Mouse (Mus musculus) megakaryocyte, embryonic 14.5 days (primary cell): Measurements from ENCODE around the gene Nepn. TPM values are rescaled to one million over a fixed set of nuclear protein-coding genes. Genes with fewer than 3 reads are reported as not detected.

Experiments used
- H3K27me3 ChIP-seq: replicated peaks from 2 replicates; pipeline ENCODE3; 2012; ENCODE audit warnings: inconsistent platforms
- H3K36me3 ChIP-seq: replicated peaks from 2 replicates; pipeline ENCODE3; 2012; ENCODE audit warnings: low read length, inconsistent platforms, mixed read lengths
- H3K4me1 ChIP-seq: 2 replicates; pipeline ENCODE4 v1.6.1; 2012; ENCODE audit warnings: inconsistent platforms
- H3K4me3 ChIP-seq: replicated peaks from 2 replicates; pipeline ENCODE3; 2012; ENCODE audit warnings: moderate library complexity, mild to moderate bottlenecking, inconsistent platforms
- H3K9me3 ChIP-seq: 2 replicates; pipeline ENCODE4 v1.6.1; 2012; ENCODE audit warnings: inconsistent platforms
- FLI1 ChIP-seq: IDR thresholded peaks from 2 replicates; pipeline ENCODE4 v1.6.1; 2012; ENCODE audit warnings: low read length, inconsistent platforms, mixed read lengths
- GATA1 ChIP-seq: IDR thresholded peaks from 3 replicates; pipeline ENCODE4 v1.6.1; 2012; ENCODE audit warnings: mixed read lengths, low read length, inconsistent platforms, borderline replicate concordance
- polyA plus RNA-seq: library from polyadenylated mRNA; stranded (reverse); fragments of >175 nt; gene quantifications from 2 replicates; pipeline ENCODE4 v1.2.3, GENCODE M21; 2012; ENCODE audit warnings: low replicate concordance; ENCODE audit not compliant: insufficient read depth

The Nepn gene
- polyA plus RNA-seq, 1 experiment: not detected

GRCm38 (mm10) chr10:52398715-52399114 lies 9.9 kb downstream of the Nepn start:
- no peak for TF ChIP-seq GATA1
- TF ChIP-seq FLI1: no peak
- Histone ChIP-seq H3K4me1 (peaks cover 5% of the 10 kb centered on the region; the same call in 1 of the 2 replicates), H3K9me3 (0 out of 2 replicates have a peak, but pooled peaks cover under 1% of the 10 kb centered on the region), H3K4me3 (no peak overlapping the region), H3K27me3 (no peaks in the 10 kb centered on the region), H3K36me3 (no peaks in the 10 kb centered on the region)

DNA sequence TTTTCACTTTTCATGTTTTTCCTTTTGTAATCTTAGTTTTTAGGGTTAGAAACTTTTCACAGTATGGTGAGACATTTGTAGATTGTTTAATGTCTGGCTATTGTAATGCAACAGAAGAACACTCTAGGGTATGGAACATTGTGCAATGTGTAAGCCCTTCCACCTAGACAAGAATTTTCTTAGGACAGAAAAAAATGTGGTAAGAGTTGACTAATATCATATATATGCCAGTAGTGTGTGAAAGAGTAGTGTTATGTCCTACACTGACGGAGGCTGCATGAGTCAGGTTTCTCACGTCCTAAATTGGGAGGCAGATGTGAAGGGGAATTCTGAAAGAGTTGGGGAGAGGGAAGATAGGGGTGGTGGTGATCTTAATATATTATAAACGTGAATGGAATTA lies 10.9 kb downstream of the Nepn start:
- no peaks in the 10 kb centered on the region for H3K4me1 ChIP-seq
- peaks cover 2% of the 10 kb centered on the region for H3K27me3 ChIP-seq
- H3K9me3 ChIP-seq: peaks cover 4% of the 10 kb centered on the region; the same call in 1 of the 2 replicates
- TF ChIP-seq GATA1 (no peak), FLI1 (no peak)
- no peaks in the 10 kb centered on the region for H3K36me3 ChIP-seq
- H3K4me3 ChIP-seq: no peak overlapping the region

- H3K4me3 ChIP-seq: no peak overlapping the region
- TF ChIP-seq GATA1: no peak
- no peak for TF ChIP-seq FLI1
- H3K4me1 ChIP-seq: no peaks in the 10 kb centered on the region
- H3K9me3 ChIP-seq: peaks cover 4% of the 10 kb centered on the region; the same call in 1 of the 2 replicates
- no peaks in the 10 kb centered on the region for H3K36me3 ChIP-seq
- H3K27me3 ChIP-seq: peaks cover 5% of the 10 kb centered on the region
Observed at GRCm38 (mm10) chr10:52405160-52405559, 16.4 kb downstream of the Nepn start.

DNA sequence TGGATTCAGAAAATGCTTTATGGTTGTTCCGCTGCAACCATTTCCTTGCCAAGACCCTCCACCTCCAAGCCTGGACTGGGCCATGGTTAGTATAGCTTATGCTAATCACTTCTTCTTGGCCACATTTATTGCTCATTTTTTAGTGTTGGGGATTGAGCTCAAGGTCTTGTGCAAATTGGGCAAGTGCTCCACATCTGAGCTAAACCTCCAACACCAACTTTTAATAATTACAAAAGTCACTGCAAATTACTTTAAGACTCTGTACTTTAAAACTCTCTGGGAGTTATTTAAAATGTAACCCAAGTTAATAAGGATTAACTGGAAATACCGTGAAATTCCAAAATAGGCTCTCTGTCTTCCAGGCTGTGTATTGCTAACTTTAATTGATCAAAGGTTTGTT lies 18.8 kb downstream of the Nepn start:
- Histone ChIP-seq H3K36me3 (no peaks in the 10 kb centered on the region), H3K4me1 (no peaks in the 10 kb centered on the region), H3K4me3 (no peak overlapping the region), H3K27me3 (peaks cover 5% of the 10 kb centered on the region), H3K9me3 (peaks cover 4% of the 10 kb centered on the region; the same call in 1 of the 2 replicates)
- no peak for TF ChIP-seq FLI1
- no peak for TF ChIP-seq GATA1

- Histone ChIP-seq H3K36me3 (no peaks in the 10 kb centered on the region), H3K27me3 (peaks cover 3% of the 10 kb centered on the region), H3K4me3 (no peak overlapping the region), H3K4me1 (peaks cover 34% of the 10 kb centered on the region), H3K9me3 (no peaks in the 10 kb centered on the region)
- no peak for TF ChIP-seq FLI1
- no peak for TF ChIP-seq GATA1
Observed at GRCm38 (mm10) chr10:52415020-52415419, 26.2 kb downstream of the Nepn start.

- H3K9me3 ChIP-seq: no peaks in the 10 kb centered on the region
- peaks cover 46% of the 10 kb centered on the region for H3K4me1 ChIP-seq
- H3K4me3 ChIP-seq: peak overlapping the region; percentile 92
- peaks cover 2% of the 10 kb centered on the region for H3K27me3 ChIP-seq
- H3K36me3 ChIP-seq: peaks cover 3% of the 10 kb centered on the region
- TF ChIP-seq GATA1: no peak
Observed at GRCm38 (mm10) chr10:52416458-52416857, 27.7 kb downstream of the Nepn start.

- Histone ChIP-seq H3K9me3 (no peaks in the 10 kb centered on the region), H3K4me1 (peaks cover 55% of the 10 kb centered on the region), H3K4me3 (peak within 1 kb of the TSS; percentile 92), H3K27me3 (peaks cover 2% of the 10 kb centered on the region), H3K36me3 (peaks cover 11% of the 10 kb centered on the region)
- TF ChIP-seq FLI1: no peak
Observed at GRCm38 (mm10) chr10:52417299-52417997, 28.7 kb downstream of the Nepn start, which contains the start of gene Nus1. TSS of gene Nus1 (plus strand) at chr10:52417547.

DNA sequence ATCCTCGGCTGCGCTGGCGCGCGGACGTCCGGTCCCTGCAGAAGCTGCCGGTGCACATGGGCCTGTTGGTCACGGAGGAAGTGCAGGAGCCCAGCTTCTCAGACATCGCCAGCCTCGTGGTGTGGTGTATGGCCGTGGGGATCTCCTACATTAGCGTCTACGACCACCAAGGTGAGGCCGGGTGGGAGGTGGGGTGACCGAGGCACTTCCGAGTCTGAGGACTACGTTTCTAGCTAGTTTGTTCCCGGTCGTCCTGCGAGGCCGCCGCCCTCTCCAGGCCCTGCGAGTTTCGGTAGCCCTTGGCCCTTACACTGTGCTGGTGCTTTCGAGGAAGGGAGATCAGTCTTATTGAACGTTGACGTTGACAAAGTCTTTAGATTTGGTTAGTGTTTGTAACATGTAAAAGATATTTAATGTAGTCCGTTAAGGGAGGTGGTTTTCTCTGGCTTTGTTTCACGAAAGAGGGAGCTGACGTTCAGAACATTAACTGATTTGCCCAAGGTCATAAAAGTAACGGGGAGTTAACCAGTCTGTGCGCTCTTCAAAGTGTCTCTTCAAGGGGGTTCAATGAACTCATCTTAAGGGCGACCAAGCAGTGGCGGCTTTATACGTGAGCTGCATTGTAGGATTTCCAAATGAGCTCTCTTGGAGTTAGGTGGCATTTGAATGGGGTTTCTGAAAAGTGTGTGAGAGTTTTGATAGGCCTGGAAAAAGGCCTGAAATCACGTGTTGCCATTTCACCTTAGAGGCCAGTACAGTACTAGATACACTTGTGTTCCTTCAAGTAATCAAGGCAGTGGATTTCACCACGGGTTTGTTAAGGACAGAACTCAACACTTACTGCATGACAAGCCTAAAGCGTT lies 29.5 kb downstream of the Nepn start:
- H3K36me3 ChIP-seq: peaks cover 11% of the 10 kb centered on the region

DNA sequence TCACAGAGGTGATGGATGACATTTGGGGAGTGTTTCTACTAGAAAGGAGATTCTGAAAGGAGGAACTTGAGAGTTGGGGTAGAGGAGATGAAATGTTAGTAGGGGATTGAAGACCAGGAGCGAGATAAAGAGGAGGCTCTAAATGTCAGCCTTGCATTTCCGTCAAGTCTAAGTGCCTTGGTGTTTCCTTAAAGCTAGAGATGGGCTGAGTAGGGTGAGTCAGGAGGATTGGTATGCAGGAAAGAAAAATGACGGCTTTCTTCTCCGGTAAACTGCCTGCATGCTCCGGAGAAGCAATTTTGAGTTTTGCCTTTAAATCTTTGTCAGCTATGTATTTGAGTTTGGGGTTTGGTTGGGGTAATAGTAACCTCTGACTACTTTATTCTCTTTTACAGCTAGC lies 30.2 kb downstream of the Nepn start:
- TF ChIP-seq FLI1 (no peak), GATA1 (no peak)
- H3K4me3 ChIP-seq: peak overlapping the region; percentile 92
- H3K36me3 ChIP-seq: peaks cover 12% of the 10 kb centered on the region
- no peaks in the 10 kb centered on the region for H3K27me3 ChIP-seq
- no peaks in the 10 kb centered on the region for H3K9me3 ChIP-seq
- peaks cover 70% of the 10 kb centered on the region for H3K4me1 ChIP-seq

More for the DNA sequence above, 29.5 kb downstream of the Nepn start:
- Histone ChIP-seq H3K27me3 (no peaks in the 10 kb centered on the region), H3K9me3 (no peaks in the 10 kb centered on the region), H3K4me1 (peaks cover 63% of the 10 kb centered on the region), H3K4me3 (peak overlapping the region; percentile 92)
- TF ChIP-seq GATA1: no peak

DNA sequence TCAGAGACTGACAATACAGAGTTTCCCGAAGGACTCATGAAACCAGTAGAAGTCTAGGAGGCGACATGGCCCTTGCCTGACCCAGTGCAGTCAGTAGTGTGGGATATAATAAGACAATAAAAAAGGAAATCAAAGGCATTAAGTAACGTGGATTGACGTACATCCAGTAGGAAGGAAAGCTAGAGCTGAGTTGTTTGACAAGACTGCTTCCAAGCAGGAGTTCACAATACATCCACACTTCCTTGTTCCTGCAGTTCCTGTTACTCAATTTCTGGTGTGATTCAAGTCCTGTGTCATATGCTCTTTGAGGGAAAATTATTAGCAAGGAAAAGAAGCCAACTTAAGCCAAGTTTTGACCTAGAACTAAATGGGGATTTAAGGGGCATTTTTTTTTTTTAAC lies 30.6 kb downstream of the Nepn start:
- Histone ChIP-seq H3K27me3 (no peaks in the 10 kb centered on the region), H3K4me1 (peaks cover 72% of the 10 kb centered on the region), H3K36me3 (peaks cover 14% of the 10 kb centered on the region), H3K9me3 (no peaks in the 10 kb centered on the region), H3K4me3 (peak overlapping the region; percentile 92)
- TF ChIP-seq FLI1 (no peak), GATA1 (no peak)
